Mouse (Mus musculus) E14TG2a.4 (cell line): ENCODE measurements at regions not wholly inside any gene's neighbourhood (a gene's known extent, or its start where the extent isn't known, plus 50 kb on each side); places are given as distances from the start of the nearest gene placed in this dataset.

Source experiments
- CTCF ChIP-seq: conservative IDR thresholded peaks from 2 replicates; pipeline ENCODE4 v1.5.1; 2014; ENCODE audit warnings: low read length
- NANOG ChIP-seq: IDR thresholded peaks from 2 replicates; pipeline ENCODE4 v1.6.1; 2014; ENCODE audit warnings: borderline replicate concordance, low read length, mixed read lengths

- no peak for TF ChIP-seq CTCF
- TF ChIP-seq NANOG, result no peak
Observed at GRCm38 (mm10) chr5:39144225-39144624, 267.6 kb upstream of the Clnk start.
